Mouse (Mus musculus): ENCODE measurements around the gene Gsta3. TPM values are rescaled to one million over a fixed set of nuclear protein-coding genes. Genes with fewer than 3 reads are reported as not detected.

Gsta3 gene
- polyA plus RNA-seq, 1 experiment from 2014 or later: 0.14 TPM

- Histone ChIP-seq H3K4me2 (replicated peaks) (no peak overlapping the region), H3K27ac (no peak overlapping the region), H3K9me3 (no peaks in the 10 kb centered on the region), H3K4me1 (no peaks in the 10 kb centered on the region), H3K9ac (no peak overlapping the region), H3K4me3 (no peak overlapping the region), H3K36me3 (no peaks in the 10 kb centered on the region), H3K27me3 (replicated peaks) (no peaks in the 10 kb centered on the region)
- WGBS: 84% methylated on average over 1 of the region's 1 CpGs
- ATAC-seq (ENCODE audit: low FRiP score, low read depth): no peak
Measured at GRCm38 (mm10) chr1:21241096-21241495, 707 bp downstream of the Gsta3 start.

- Histone ChIP-seq H3K4me2 (replicated peaks) (no peak overlapping the region), H3K27ac (no peak overlapping the region), H3K36me3 (no peaks in the 10 kb centered on the region), H3K9me3 (no peaks in the 10 kb centered on the region), H3K4me1 (no peaks in the 10 kb centered on the region), H3K4me3 (no peak overlapping the region), H3K27me3 (replicated peaks) (no peaks in the 10 kb centered on the region), H3K9ac (no peak overlapping the region)
- ATAC-seq (ENCODE audit: low FRiP score, low read depth): no peak
- WGBS: 79% methylated on average over 4 of the region's 4 CpGs
Measured at GRCm38 (mm10) chr1:21244290-21244960, 4.0 kb downstream of the Gsta3 start.

- no peak overlapping the region for H3K4me2 ChIP-seq (replicated peaks)
- H3K27me3 ChIP-seq (replicated peaks): no peaks in the 10 kb centered on the region
- no peak overlapping the region for H3K27ac ChIP-seq
- no peaks in the 10 kb centered on the region for H3K4me1 ChIP-seq
- no peaks in the 10 kb centered on the region for H3K36me3 ChIP-seq
- no peak overlapping the region for H3K4me3 ChIP-seq
- WGBS: 86% methylated on average over 3 of the region's 3 CpGs
- ATAC-seq (ENCODE audit: low FRiP score, low read depth): no peak
- H3K9me3 ChIP-seq: no peaks in the 10 kb centered on the region
- no peak overlapping the region for H3K9ac ChIP-seq
Measured at GRCm38 (mm10) chr1:21246136-21246535, 5.7 kb downstream of the Gsta3 start.

GRCm38 (mm10) chr1:21247896-21248295 lies 7.5 kb downstream of the Gsta3 start:
- no peak overlapping the region for H3K4me3 ChIP-seq
- H3K27ac ChIP-seq: no peak overlapping the region
- ATAC-seq (ENCODE audit: low FRiP score, low read depth): no peak
- H3K9ac ChIP-seq: no peak overlapping the region
- H3K36me3 ChIP-seq: no peaks in the 10 kb centered on the region
- H3K4me1 ChIP-seq: no peaks in the 10 kb centered on the region
- H3K9me3 ChIP-seq: no peaks in the 10 kb centered on the region
- no peaks in the 10 kb centered on the region for H3K27me3 ChIP-seq (replicated peaks)
- no peak overlapping the region for H3K4me2 ChIP-seq (replicated peaks)

- WGBS: 88% methylated on average over 9 of the region's 9 CpGs
- Histone ChIP-seq H3K9me3 (no peaks in the 10 kb centered on the region), H3K27ac (no peak overlapping the region), H3K4me3 (no peak overlapping the region), H3K36me3 (no peaks in the 10 kb centered on the region), H3K4me1 (no peaks in the 10 kb centered on the region), H3K4me2 (replicated peaks) (no peak overlapping the region), H3K9ac (no peak overlapping the region), H3K27me3 (replicated peaks) (no peaks in the 10 kb centered on the region)
- no peak for ATAC-seq (ENCODE audit: low FRiP score, low read depth)
Measured at GRCm38 (mm10) chr1:21248560-21249390, 8.4 kb downstream of the Gsta3 start.

GRCm38 (mm10) chr1:21251661-21252060 lies 11.3 kb downstream of the Gsta3 start:
- no peak overlapping the region for H3K4me3 ChIP-seq
- H3K4me1 ChIP-seq: no peaks in the 10 kb centered on the region
- no peaks in the 10 kb centered on the region for H3K27me3 ChIP-seq (replicated peaks)
- H3K4me2 ChIP-seq (replicated peaks): no peak overlapping the region
- 0 out of 2 replicates have a peak, but pooled peaks have one; percentile 13 for ATAC-seq (ENCODE audit: low FRiP score, low read depth)
- no peak overlapping the region for H3K27ac ChIP-seq
- no peaks in the 10 kb centered on the region for H3K9me3 ChIP-seq
- no peak overlapping the region for H3K9ac ChIP-seq
- H3K36me3 ChIP-seq: no peaks in the 10 kb centered on the region
- WGBS: 30% methylated on average over 6 of the region's 6 CpGs

- Histone ChIP-seq H3K9me3 (no peaks in the 10 kb centered on the region), H3K27me3 (replicated peaks) (no peaks in the 10 kb centered on the region), H3K36me3 (no peaks in the 10 kb centered on the region), H3K27ac (no peak overlapping the region), H3K4me3 (no peak overlapping the region), H3K4me1 (no peaks in the 10 kb centered on the region), H3K9ac (no peak overlapping the region), H3K4me2 (replicated peaks) (no peak overlapping the region)
- ATAC-seq (ENCODE audit: low FRiP score, low read depth): no peak
- WGBS: 91% methylated on average over 10 of the region's 10 CpGs
Measured at GRCm38 (mm10) chr1:21252566-21253302, 12.3 kb downstream of the Gsta3 start.

GRCm38 (mm10) chr1:21253303-21253650 lies 12.9 kb downstream of the Gsta3 start:
- Histone ChIP-seq H3K4me2 (replicated peaks) (no peak overlapping the region), H3K4me1 (no peaks in the 10 kb centered on the region), H3K27ac (no peak overlapping the region), H3K9me3 (no peaks in the 10 kb centered on the region), H3K9ac (no peak overlapping the region), H3K27me3 (replicated peaks) (no peaks in the 10 kb centered on the region), H3K4me3 (no peak overlapping the region), H3K36me3 (no peaks in the 10 kb centered on the region)
- ATAC-seq (ENCODE audit: low FRiP score, low read depth): no peak
- 90% methylated on average over 1 of the region's 1 CpGs for WGBS

- Histone ChIP-seq H3K27ac (no peak overlapping the region), H3K9me3 (no peaks in the 10 kb centered on the region), H3K36me3 (no peaks in the 10 kb centered on the region), H3K9ac (no peak overlapping the region), H3K4me1 (no peaks in the 10 kb centered on the region), H3K4me3 (no peak overlapping the region), H3K27me3 (replicated peaks) (no peaks in the 10 kb centered on the region), H3K4me2 (replicated peaks) (no peak overlapping the region)
- ATAC-seq (ENCODE audit: low FRiP score, low read depth): no peak
- 83% methylated on average over 4 of the region's 4 CpGs for WGBS
Measured at GRCm38 (mm10) chr1:21253856-21254255, 13.5 kb downstream of the Gsta3 start.

GRCm38 (mm10) chr1:21255625-21256345 lies 15.4 kb downstream of the Gsta3 start:
- H3K9me3 ChIP-seq: no peaks in the 10 kb centered on the region
- ATAC-seq (ENCODE audit: low FRiP score, low read depth): no peak
- WGBS: 92% methylated on average over 7 of the region's 7 CpGs
- no peak overlapping the region for H3K4me3 ChIP-seq
- no peak overlapping the region for H3K27ac ChIP-seq
- no peak overlapping the region for H3K9ac ChIP-seq
- H3K36me3 ChIP-seq: no peaks in the 10 kb centered on the region
- H3K27me3 ChIP-seq (replicated peaks): no peaks in the 10 kb centered on the region
- no peaks in the 10 kb centered on the region for H3K4me1 ChIP-seq
- H3K4me2 ChIP-seq (replicated peaks): no peak overlapping the region

- H3K9me3 ChIP-seq: no peaks in the 10 kb centered on the region
- no peak overlapping the region for H3K4me3 ChIP-seq
- H3K27ac ChIP-seq: no peak overlapping the region
- H3K4me1 ChIP-seq: no peaks in the 10 kb centered on the region
- H3K27me3 ChIP-seq (replicated peaks): no peaks in the 10 kb centered on the region
- H3K36me3 ChIP-seq: no peaks in the 10 kb centered on the region
- no peak overlapping the region for H3K4me2 ChIP-seq (replicated peaks)
- WGBS: 50% methylated on average over 3 of the region's 3 CpGs
- ATAC-seq (ENCODE audit: low FRiP score, low read depth): no peak
- H3K9ac ChIP-seq: no peak overlapping the region
Measured at GRCm38 (mm10) chr1:21256391-21256790, 16.0 kb downstream of the Gsta3 start.

- Histone ChIP-seq H3K36me3 (no peaks in the 10 kb centered on the region), H3K9me3 (no peaks in the 10 kb centered on the region), H3K4me2 (replicated peaks) (no peak overlapping the region), H3K27me3 (replicated peaks) (no peaks in the 10 kb centered on the region), H3K9ac (no peak overlapping the region), H3K4me1 (no peaks in the 10 kb centered on the region), H3K4me3 (no peak overlapping the region), H3K27ac (no peak overlapping the region)
- 80% methylated on average over 5 of the region's 5 CpGs for WGBS
- ATAC-seq (ENCODE audit: low FRiP score, low read depth): no peak
Measured at GRCm38 (mm10) chr1:21256871-21257270, 16.5 kb downstream of the Gsta3 start.
